Mouse (Mus musculus) limb, embryonic 14.5 days (tissue): Measurements from ENCODE around the gene Tmem214. TPM values are rescaled to one million over a fixed set of nuclear protein-coding genes. Genes with fewer than 3 reads are reported as not detected.
A peak's percentile ranks its signal among the peaks of the same experiment; 100 is the strongest.

ENCODE experiments used
- ATAC-seq: fragments of 200-750 bp; cut with Nextera tagmentation; 2 replicates; pipeline ENCODE4 v1.8.0; 2017; ENCODE audit warnings: low read depth, moderate number of reproducible peaks, moderate TSS enrichment; ENCODE audit not compliant: low FRiP score
- DNase-seq: peaks from one replicate; pipeline ENCODE4 v3.0.0-alpha.2; 2015; ENCODE audit warnings: low spot score
- H3K27ac ChIP-seq: fragments of 300-500 bp; sonication (generic); replicated peaks from 2 replicates; pipeline ENCODE4 v1.5.1; 2014; ENCODE audit warnings: low read depth, mild to moderate bottlenecking, low read length, moderate library complexity, mixed read lengths
- H3K27me3 ChIP-seq: fragments of 300-500 bp; sonication (generic); 2 replicates; pipeline ENCODE4 v1.6.1; 2014; ENCODE audit warnings: low read length, mixed read lengths; ENCODE audit not compliant: control insufficient read depth, insufficient read depth
- H3K36me3 ChIP-seq: fragments of 300-500 bp; sonication (generic); 2 replicates; pipeline ENCODE4 v1.6.1; 2014; ENCODE audit warnings: mild to moderate bottlenecking, low read length, moderate library complexity, mixed read lengths; ENCODE audit not compliant: control insufficient read depth, insufficient read depth
- H3K4me1 ChIP-seq: fragments of 300-500 bp; sonication (generic); 2 replicates; pipeline ENCODE4 v1.6.1; 2014; ENCODE audit warnings: antibody characterized with exemption, low read length, mixed read lengths; ENCODE audit not compliant: control insufficient read depth, insufficient read depth
- H3K4me2 ChIP-seq: fragments of 300-500 bp; sonication (generic); replicated peaks from 2 replicates; pipeline ENCODE4 v1.6.1; 2014; ENCODE audit warnings: low read depth, mild to moderate bottlenecking, low read length, moderate library complexity; ENCODE audit not compliant: severe bottlenecking
- H3K4me3 ChIP-seq: fragments of 300-500 bp; sonication (generic); replicated peaks from 2 replicates; pipeline ENCODE4 v1.5.1; 2014; ENCODE audit warnings: low read length
- H3K9ac ChIP-seq: fragments of 300-500 bp; sonication (generic); 2 replicates; pipeline ENCODE4 v1.6.1; 2014; ENCODE audit warnings: mild to moderate bottlenecking, low read depth, low read length, moderate library complexity; ENCODE audit not compliant: severe bottlenecking
- H3K9me3 ChIP-seq: fragments of 300-500 bp; sonication (generic); 2 replicates; pipeline ENCODE4 v1.6.1; 2016; ENCODE audit warnings: low read length; ENCODE audit not compliant: control insufficient read depth
- POLR2A ChIP-seq: fragments of 200-500 bp; IDR thresholded peaks from 2 replicates; pipeline ENCODE4 v1.8.0; 2012; ENCODE audit warnings: inconsistent platforms, mild to moderate bottlenecking, moderate library complexity, borderline replicate concordance; ENCODE audit not compliant: insufficient read depth, insufficient read length; ENCODE audit errors: extremely low read depth
- WGBS: fragments of 180-500 bp; shearing (Covaris S2); extraction: QIAGEN DNeasy Blood & Tissue Kit; methylation state at CpG from one replicate; pipeline ENCODE4 v1.1.7; 2014; 5-methylcytosine and 5-hydroxymethylcytosine counted together
- polyA plus RNA-seq, 2 experiments: library from polyadenylated mRNA; depleted of rRNA in 1 of 2; stranded (reverse) in 1 of 2; unstranded in 1 of 2; fragments of >200 nt; fragmentation: Nextera tagmentation in 1 of 2; extraction: Ambion mirVana in 1 of 2; gene quantifications; 2 replicates each; pipeline versions ENCODE4 v1.2.1 to v1.2.3; 2012 to 2014

Gene Tmem214
- polyA plus RNA-seq, 2 experiments = 81.8 to 115 TPM

DNA sequence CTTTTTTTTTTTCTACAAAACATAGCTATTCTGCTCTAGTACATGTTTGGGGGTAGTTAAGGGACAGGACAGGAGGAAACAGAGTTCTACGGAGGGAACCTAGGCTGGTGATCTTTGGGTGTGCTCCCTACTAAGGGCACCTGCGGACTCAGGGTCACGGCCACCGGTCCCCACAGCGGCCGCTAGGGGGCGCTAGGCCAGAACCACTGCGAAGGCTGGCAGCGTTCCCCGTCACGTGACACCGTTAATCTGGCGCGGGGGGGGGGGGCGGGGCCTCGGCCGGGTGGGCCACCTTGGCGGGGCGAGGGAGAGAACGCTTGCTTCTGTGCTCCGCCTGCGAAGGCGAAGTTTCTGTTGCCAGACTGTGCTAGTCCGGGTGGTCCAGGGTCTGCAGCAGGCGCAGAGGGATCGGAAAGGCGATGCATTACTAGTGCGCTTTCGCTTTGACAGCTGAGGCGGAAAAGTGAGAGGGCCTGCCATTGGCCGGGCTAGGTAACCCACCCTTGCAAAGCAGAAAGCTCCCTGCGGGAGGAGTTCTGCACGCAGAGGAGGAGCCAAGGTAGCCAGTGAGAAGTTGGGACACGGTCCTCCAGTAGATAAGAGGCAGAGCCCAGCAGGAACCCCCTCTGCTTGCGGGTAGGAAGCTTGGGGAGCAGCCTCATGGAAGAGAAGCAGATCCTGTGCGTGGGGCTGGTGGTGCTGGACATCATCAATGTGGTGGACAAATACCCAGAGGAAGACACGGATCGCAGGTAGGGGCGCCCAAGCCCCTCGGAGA is 53.6 kb downstream of the Tmem214 start, which contains the start of gene Khk:
TSS of gene Khk (plus strand) at position 176 of the 778 bp plus-strand sequence.
- Histone ChIP-seq H3K9me3 (no peaks in the 10 kb centered on the region), H3K4me1 (peaks cover 16% of the 10 kb centered on the region), H3K4me2 (peak within 1 kb of the TSS; percentile 79), H3K36me3 (peaks cover 47% of the 10 kb centered on the region), H3K27ac (peak within 1 kb of the TSS; percentile 80), H3K27me3 (no peaks in the 10 kb centered on the region), H3K9ac (peak within 1 kb of the TSS; percentile 58), H3K4me3 (peak within 1 kb of the TSS; percentile 42)
- peak; percentile 53; the same call in 1 of the 2 replicates for TF ChIP-seq POLR2A
- under 1% methylated on average over 24 of the region's 40 CpGs for WGBS
- DNase-seq (peak; percentile 90), ATAC-seq (peak; percentile 88)

- DNase-seq (no peak), ATAC-seq (no peak)
- peak overlapping the region; percentile 80; the same call in 1 of the 2 replicates for H3K27ac ChIP-seq
- no peak for TF ChIP-seq POLR2A
- no peaks in the 10 kb centered on the region for H3K27me3 ChIP-seq
- peak overlapping the region; percentile 58; the same call in 1 of the 2 replicates for H3K9ac ChIP-seq
- H3K9me3 ChIP-seq = no peaks in the 10 kb centered on the region
- H3K4me3 ChIP-seq = 0 out of 2 replicates have a peak overlapping the region, but pooled peaks have one; percentile 42
- 75% methylated on average over 10 of the region's 10 CpGs for WGBS
- H3K4me2 ChIP-seq = peak overlapping the region; percentile 79
- peaks cover 35% of the 10 kb centered on the region for H3K36me3 ChIP-seq
- peaks cover 16% of the 10 kb centered on the region for H3K4me1 ChIP-seq
These were observed 54.8 kb downstream of the Tmem214 start for GRCm38 (mm10) chr5:30922581-30923041.

DNA sequence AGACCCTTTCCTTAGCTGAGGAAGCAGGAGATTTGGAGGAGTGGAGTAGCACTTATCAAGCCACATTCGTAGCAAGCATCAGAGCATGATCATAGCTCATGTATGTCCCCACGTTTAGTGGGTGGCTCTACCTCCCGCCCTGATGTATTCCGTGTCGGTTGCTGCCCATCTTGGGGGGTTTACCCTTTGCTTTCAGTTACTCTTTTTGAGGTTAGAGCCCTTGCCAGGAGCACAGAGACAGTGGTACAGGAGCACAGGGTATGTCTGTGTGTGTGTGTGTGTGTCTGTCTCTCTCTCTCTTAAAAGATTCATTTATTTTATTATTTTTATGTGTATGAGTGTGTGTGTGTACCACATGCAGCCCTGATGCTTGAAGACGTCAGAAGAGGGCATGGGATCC is 55.3 kb downstream of the Tmem214 start:
- no peak overlapping the region for H3K27ac ChIP-seq

GRCm38 (mm10) chr5:30924614-30925013 is 56.8 kb downstream of the Tmem214 start:
- Histone ChIP-seq H3K4me2 (no peak overlapping the region), H3K4me3 (no peak overlapping the region), H3K27me3 (no peaks in the 10 kb centered on the region), H3K36me3 (peaks cover 16% of the 10 kb centered on the region), H3K9ac (no peak overlapping the region), H3K4me1 (peaks cover 14% of the 10 kb centered on the region), H3K9me3 (no peaks in the 10 kb centered on the region), H3K27ac (no peak overlapping the region)
- ATAC-seq (no peak), DNase-seq (no peak)
- WGBS = 74% methylated on average over 8 of the region's 8 CpGs
- TF ChIP-seq POLR2A = no peak

More for the DNA sequence above, 55.3 kb downstream of the Tmem214 start:
- Histone ChIP-seq H3K36me3 (peaks cover 30% of the 10 kb centered on the region), H3K4me3 (no peak overlapping the region), H3K4me2 (no peak overlapping the region), H3K9ac (no peak overlapping the region), H3K4me1 (peaks cover 16% of the 10 kb centered on the region), H3K9me3 (no peaks in the 10 kb centered on the region), H3K27me3 (no peaks in the 10 kb centered on the region)
- no peak for TF ChIP-seq POLR2A
- 84% methylated on average over 6 of the region's 6 CpGs for WGBS
- no peak for ATAC-seq
- no peak for DNase-seq

DNA sequence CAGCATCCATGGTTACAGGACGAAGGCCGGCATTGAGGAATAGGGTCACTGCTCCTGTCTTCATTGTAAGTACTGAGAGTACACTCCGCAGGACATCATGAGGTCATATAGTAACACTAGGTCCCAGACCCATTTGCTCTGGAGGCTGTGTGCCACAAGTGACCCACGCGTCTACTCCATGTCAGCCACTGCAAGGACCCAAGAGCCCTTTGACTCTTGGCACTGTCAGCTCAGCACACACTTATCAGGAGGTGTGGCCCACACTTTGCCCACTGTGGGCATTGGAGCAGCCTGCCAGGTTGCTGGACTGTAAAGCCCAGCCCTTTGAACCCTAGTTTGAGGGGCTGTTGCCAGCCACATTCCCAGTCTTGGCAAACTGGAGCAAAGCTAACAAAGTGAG is 57.4 kb downstream of the Tmem214 start:
- H3K4me3 ChIP-seq = no peak overlapping the region
- DNase-seq (no peak), ATAC-seq (no peak)
- H3K36me3 ChIP-seq = peaks cover 10% of the 10 kb centered on the region
- H3K27ac ChIP-seq = no peak overlapping the region
- H3K9me3 ChIP-seq = no peaks in the 10 kb centered on the region
- H3K4me1 ChIP-seq = peaks cover 14% of the 10 kb centered on the region
- WGBS = 86% methylated on average over 5 of the region's 5 CpGs
- no peaks in the 10 kb centered on the region for H3K27me3 ChIP-seq
- no peak for TF ChIP-seq POLR2A
- no peak overlapping the region for H3K4me2 ChIP-seq
- no peak overlapping the region for H3K9ac ChIP-seq
